Mouse (Mus musculus): ENCODE data around the gene Pced1a.
"Not testable (repeated sequence)": the region's sequence is repeated elsewhere in the genome, so short reads cannot be mapped to it uniquely, and the experiment has no call there.

The Pced1a gene

DNA sequence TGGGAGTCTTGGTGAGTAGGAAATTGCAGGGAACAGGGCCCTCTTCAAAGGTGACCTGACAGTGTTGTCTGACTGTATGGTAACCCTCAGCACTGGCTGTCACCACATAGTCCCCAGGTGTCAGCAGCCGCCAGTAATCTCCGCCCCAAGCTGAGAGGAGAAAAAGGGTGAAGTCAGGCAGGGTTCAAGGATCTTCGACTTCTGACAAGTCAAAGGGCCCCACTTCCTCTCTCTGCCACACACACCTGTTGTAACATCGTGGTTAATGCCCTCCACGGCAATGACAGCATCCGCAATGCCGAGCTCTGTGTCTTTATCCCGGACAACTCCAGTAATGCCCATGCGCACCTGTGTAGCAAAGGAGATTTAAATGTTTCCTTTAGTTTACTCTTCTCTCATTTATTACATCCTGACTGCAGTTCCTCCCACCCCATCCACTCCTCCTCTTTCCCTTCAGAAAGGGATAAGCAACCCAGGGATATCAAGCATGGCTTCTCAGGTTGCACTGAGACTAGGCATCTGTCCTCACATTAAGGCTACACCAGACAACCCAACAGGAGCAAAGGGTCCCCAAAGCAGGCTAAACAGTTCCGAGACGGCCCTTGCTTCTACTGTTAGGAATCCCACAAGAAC, 33.4 kb downstream of the Pced1a start:
- no peak for DNase-seq (ENCODE audit: low read depth)

DNA sequence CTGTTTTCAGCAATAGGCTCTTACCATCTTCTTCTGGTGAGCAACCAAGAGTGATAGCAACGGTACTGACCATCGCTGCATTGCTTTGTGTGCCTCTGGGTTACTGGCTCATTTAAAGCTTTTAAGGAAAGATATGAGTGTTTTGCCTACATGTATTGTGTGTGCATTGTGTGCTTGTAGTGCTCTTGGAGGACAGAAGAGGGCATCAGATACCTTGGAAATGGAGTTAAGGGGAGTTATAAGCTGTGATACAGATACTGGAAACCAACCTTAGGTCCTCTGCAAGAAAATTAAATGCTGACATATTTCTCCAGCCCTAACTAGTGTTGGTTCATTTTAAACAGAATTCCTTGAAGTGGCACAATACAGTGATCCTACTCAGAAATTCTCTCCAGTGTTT, 35.7 kb downstream of the Pced1a start:
- DNase-seq (ENCODE audit: low read depth): peak; percentile 40

DNA sequence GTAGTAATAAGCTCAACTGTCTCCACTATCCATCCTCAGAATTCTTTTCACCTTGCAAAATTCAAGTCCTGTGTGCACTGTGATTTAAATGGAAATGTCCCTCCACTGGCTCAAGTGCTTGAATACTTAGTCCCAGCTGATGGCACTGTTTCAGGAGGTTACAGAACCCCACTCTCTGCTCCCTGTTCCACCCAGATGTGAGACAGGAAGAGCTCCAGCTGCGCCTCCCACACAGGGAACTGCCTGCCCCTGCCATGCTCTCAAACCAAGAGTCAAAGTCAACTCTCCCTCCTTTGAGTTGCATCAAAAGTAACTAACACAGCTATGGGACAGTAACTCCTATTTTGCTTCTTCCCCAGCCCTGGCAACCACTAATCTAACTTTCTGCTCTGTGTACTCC, 38.3 kb downstream of the Pced1a start:
- no peak for DNase-seq (ENCODE audit: low read depth)

DNA sequence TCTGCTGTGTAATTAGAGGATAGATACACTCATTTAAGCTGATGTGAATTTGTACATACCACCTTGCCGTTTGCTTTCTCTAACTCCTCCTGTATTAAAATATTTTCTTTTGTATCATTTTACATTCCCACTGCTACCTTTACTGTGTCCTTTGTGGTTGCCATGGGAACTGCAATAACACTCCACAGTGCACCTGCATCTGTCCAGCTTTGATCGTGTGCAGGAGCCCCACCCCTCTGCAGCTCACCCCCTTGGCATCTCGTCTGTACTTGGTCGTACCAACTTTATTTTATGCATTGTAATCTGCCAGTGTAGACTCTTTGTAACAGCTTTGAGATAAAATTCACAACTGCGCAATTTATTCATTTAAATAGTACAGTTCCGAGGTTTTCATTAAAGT, 40.6 kb downstream of the Pced1a start:
- DNase-seq (ENCODE audit: low read depth): no peak

DNA sequence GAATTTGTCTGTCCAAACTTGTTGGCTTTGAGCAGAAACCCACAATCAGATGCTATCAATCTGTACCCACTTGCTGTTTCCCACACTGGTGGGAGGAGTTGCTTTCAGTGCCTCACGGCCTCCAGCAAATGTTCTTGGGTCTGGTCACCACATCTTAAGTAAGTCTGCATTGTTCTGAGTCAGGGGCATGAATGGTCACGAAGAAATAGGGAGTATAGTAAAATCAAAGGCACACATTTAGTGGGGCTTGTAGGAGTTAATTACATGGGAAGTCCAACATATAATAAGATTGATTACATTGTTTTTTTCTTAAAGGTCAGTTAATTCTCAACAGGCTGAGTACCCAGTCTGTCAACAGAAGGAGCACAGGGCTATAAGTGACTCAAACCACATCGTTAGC, 41.3 kb downstream of the Pced1a start:
- no peak for DNase-seq (ENCODE audit: low read depth)

DNA sequence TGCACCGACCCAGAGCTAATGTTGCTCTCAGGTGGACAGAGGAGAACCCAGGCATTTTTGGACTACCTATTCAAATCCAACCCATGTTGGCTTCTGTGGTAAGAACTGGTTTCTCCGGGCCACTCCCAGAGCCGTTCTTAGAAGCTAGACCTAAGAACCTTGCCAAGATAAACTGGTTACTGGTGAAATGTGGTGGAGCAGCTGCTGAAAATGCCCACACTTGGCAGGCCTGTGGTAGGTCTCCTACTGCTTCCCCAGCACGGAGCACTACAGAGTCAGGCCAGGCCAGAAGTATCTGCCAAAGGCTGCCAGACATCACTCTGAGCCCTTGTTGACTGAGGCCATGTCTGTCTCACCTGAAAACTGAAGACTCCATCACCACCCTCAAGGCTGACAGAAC, 49.5 kb downstream of the Pced1a start:
- DNase-seq (ENCODE audit: low read depth): no peak

DNA sequence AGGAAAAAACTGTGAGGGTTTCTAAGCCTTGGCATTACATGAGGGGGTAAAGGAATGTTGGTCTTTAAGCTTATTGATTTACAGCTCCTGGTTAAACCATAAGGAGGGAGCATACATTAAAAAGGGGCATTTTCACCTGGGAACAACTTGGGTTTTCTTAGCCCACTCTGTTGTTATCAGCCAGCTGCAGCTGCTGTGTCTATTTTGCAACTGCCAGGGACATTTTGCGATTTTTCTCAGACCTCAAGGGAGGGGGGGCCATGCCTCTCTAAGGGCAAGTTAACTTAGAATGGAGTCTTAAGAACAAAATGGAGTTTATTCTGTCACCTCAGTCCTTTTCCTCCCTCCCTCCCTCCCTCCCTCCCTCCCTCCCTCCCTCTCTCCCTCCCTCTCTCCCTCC, 51.5 kb downstream of the Pced1a start:
- DNase-seq (ENCODE audit: low read depth): not testable (repeated sequence)

DNA sequence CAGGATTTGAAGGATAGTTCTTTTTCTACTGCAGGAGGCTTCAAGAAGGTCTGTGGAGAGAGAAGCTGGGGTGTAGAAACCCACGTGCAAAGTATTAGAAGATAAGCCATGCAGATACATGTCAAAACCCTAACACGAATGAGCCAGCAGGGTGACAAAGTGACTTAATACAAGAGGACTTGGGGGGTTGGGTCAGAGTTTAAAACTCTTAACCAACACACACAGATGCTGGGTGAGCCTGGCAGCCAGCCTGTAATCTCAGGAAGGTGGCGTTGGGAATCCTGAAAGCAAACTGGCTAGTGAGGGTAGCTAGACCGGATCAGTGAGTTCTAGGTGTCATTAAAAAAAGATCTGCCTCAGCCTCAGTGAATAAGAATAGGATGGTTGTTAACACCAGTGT, 57.1 kb downstream of the Pced1a start:
- DNase-seq (ENCODE audit: low read depth): no peak

Measured in induced T-regulatory cell, adult 2 months (primary cell).